Mouse (Mus musculus): Measurements from ENCODE around the gene Pnpo. TPM values are rescaled to one million over a fixed set of nuclear protein-coding genes. Genes with fewer than 3 reads are reported as not detected.

Pnpo gene
- polyA plus RNA-seq, 1 experiment from 2014 or later = 719 TPM

DNA sequence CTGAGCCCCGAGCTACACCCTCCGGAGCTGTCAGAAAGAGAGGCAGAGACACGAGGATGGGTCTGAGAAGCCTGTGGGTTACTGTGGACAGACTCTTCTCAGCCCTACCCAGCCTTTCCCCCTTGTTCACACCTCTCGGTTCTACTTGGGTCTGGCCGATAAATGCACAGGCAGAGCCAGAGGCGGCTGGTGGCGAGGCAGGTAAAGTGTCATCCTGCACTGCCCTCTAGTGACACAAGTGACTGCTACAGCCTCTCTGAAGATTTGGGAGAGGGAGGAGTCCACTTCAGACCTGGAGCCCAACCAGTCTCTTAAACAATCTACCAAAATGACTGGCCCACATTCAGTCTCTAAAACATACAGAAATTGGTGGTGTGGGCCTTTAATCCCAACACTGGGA lies 33.8 kb downstream of the Pnpo start:
- Histone ChIP-seq H3K9ac (ENCODE audit: low read depth, low read length) (no peak overlapping the region), H3K27ac (ENCODE audit: low read length) (no peak overlapping the region), H3K4me1 (ENCODE audit: control insufficient read depth, low read depth, low read length) (peaks cover 6% of the 10 kb centered on the region), H3K27me3 (ENCODE audit: control insufficient read depth, insufficient read depth, low read depth, low read length) (no peaks in the 10 kb centered on the region), H3K4me3 (ENCODE audit: low read depth, low read length) (no peak overlapping the region), H3K36me3 (ENCODE audit: control insufficient read depth, insufficient read depth) (peaks cover 10% of the 10 kb centered on the region), H3K4me2 (ENCODE audit: low read depth, low read length) (no peak overlapping the region), H3K9me3 (replicated peaks; ENCODE audit: control insufficient read depth, low read length) (no peaks in the 10 kb centered on the region)
- 32% methylated on average over 7 of the region's 7 CpGs for WGBS (ENCODE audit: insufficient replicate concordance)
- ATAC-seq (ENCODE audit: low read depth) = no peak

DNA sequence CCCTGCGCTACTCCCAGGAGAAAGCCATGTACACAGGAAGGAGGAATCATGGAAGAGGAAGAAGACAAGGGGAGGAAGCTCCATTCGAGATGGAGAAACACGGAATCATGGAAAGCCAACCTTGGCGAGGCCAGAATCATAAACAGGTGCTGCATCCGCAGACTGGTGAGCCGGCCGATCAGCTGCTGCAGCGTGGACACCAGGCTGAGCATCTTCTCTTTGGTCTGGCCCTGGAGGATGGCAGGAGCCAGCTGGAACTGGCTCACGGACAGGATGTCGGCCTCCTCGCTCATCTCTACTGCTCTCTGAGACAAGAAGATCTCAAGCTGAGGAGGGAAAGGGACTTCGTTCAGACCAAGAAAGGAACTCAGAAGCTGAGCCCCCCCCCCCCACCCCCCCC lies 35.2 kb downstream of the Pnpo start:
- no peak overlapping the region for H3K4me3 ChIP-seq (ENCODE audit: low read depth, low read length)
- 81% methylated on average over 12 of the region's 12 CpGs for WGBS (ENCODE audit: insufficient replicate concordance)
- no peaks in the 10 kb centered on the region for H3K9me3 ChIP-seq (replicated peaks; ENCODE audit: control insufficient read depth, low read length)
- no peak overlapping the region for H3K9ac ChIP-seq (ENCODE audit: low read depth, low read length)
- no peak overlapping the region for H3K27ac ChIP-seq (ENCODE audit: low read length)
- H3K27me3 ChIP-seq (ENCODE audit: control insufficient read depth, insufficient read depth, low read depth, low read length) = no peaks in the 10 kb centered on the region
- no peak overlapping the region for H3K4me2 ChIP-seq (ENCODE audit: low read depth, low read length)
- H3K36me3 ChIP-seq (ENCODE audit: control insufficient read depth, insufficient read depth) = peaks cover 10% of the 10 kb centered on the region
- H3K4me1 ChIP-seq (ENCODE audit: control insufficient read depth, low read depth, low read length) = peaks cover 2% of the 10 kb centered on the region
- no peak for ATAC-seq (ENCODE audit: low read depth)

DNA sequence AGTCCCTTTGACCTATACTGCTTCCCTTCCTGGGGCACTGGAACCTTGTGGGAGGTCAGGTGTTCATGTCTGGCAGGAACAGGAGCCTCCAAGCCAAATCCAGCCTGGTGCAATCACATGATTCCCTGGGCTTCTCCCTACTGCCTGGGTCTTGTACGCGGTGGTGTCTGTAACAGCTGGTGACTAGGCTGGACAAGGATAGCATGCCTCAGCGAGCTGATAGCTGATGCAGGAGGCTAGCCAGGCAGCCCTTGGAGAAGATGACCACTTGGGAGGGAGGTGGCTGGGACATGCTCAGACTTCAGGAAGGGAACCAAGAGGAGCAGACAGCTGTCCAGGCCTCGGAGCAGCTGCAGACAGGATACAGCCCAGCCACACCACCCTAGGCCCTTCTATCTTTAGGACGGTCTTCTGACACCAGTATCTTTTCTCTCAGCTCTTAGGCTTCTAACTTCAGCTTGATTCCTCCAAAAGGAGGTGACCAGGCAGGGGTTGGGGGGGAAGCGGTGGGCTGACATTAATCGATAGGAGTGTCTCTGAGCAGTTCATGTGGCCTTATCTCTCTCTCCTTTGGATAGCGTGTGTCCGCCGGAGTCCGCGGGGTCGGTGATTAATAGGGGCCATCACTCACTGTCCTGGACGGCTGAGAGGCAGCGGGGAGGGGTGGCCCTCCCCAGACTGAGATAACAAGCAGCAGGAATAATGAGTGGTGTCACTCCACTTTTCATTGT lies 37.2 kb downstream of the Pnpo start:
- Histone ChIP-seq H3K4me3 (ENCODE audit: low read depth, low read length) (no peak overlapping the region), H3K4me1 (ENCODE audit: control insufficient read depth, low read depth, low read length) (peaks cover 2% of the 10 kb centered on the region), H3K36me3 (ENCODE audit: control insufficient read depth, insufficient read depth) (peaks cover 10% of the 10 kb centered on the region), H3K27ac (ENCODE audit: low read length) (no peak overlapping the region), H3K4me2 (ENCODE audit: low read depth, low read length) (no peak overlapping the region), H3K27me3 (ENCODE audit: control insufficient read depth, insufficient read depth, low read depth, low read length) (no peaks in the 10 kb centered on the region; the same call in 1 of the 2 replicates), H3K9ac (ENCODE audit: low read depth, low read length) (no peak overlapping the region), H3K9me3 (replicated peaks; ENCODE audit: control insufficient read depth, low read length) (no peaks in the 10 kb centered on the region)
- ATAC-seq (ENCODE audit: low read depth) = no peak
- 36% methylated on average over 15 of the region's 15 CpGs for WGBS (ENCODE audit: insufficient replicate concordance)

DNA sequence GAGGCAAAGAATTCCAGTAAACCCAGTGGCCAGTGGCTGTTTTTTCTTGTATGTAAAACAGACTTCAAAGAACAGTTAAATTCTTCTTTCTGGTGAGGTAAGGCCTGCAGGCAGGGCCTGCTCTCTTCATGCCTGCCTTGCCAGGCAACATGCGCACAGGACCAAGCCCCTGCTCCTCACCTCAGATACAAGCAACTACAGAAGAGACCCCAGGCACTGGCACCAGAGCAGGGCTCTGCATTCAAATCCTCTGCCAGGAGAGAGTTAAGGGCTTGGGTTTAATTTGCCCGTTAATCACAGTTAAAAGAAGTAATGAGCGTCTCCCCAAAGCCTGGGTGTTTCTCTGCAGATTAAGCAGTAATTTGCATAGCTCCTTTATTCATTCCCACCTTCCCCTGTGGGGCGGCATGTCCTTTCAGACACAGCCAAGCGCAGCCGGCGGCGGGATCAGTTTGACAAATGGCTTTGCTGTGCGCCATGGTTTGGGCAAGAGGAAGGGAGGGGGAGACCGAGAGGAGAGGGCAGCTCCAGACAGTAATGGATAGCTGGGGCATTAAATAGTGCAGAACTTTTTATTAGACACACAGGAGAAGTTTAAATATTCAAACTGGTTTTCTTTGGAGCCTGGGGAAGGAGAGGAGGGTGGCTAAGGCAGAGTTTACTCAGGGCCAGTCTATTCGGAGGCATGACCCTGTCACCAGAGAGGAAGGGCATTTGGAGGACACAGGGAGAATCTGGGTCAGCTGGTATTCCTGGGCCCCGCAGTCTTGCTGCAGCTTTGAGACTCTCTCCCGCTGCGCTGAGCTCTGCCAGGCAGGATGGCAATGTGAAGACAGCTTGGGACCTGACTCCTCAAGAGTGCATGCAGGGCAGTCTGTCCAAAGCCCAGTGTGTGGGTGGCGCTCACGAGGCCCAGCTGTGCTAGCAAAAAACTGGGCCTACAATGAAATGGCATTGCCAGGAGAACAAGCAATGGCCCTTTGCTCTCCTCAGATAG lies 40.8 kb downstream of the Pnpo start:
- Histone ChIP-seq H3K4me3 (ENCODE audit: low read depth, low read length) (no peak overlapping the region), H3K36me3 (ENCODE audit: control insufficient read depth, insufficient read depth) (peaks cover 5% of the 10 kb centered on the region; the same call in 1 of the 2 replicates), H3K27me3 (ENCODE audit: control insufficient read depth, insufficient read depth, low read depth, low read length) (no peaks in the 10 kb centered on the region; the same call in 1 of the 2 replicates), H3K4me1 (ENCODE audit: control insufficient read depth, low read depth, low read length) (no peaks in the 10 kb centered on the region; the same call in none of the 2 replicates), H3K9ac (ENCODE audit: low read depth, low read length) (no peak overlapping the region), H3K27ac (ENCODE audit: low read length) (no peak overlapping the region), H3K9me3 (replicated peaks; ENCODE audit: control insufficient read depth, low read length) (no peaks in the 10 kb centered on the region), H3K4me2 (ENCODE audit: low read depth, low read length) (no peak overlapping the region)
- ATAC-seq (ENCODE audit: low read depth) = no peak
- 47% methylated on average over 16 of the region's 16 CpGs for WGBS (ENCODE audit: insufficient replicate concordance)

DNA sequence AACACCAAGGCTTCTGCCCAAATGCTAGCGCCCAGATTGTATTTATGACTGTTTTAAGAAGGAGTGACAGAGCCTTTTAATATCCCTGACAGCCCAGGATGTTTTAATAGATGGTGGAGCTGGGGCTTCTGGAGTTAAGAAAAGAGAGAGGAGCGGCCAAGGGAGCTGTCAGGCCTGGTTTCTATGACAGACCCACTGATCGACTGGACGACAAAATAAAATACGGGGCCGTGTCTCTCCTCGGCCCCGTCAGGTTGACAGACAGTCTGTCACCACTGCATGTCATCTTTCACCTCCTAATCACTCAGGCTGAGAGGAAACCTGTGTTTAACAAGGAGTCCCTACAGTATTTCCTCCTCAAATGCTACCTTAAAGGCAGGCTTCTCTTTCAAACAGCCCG lies 42.5 kb downstream of the Pnpo start:
- Histone ChIP-seq H3K4me1 (ENCODE audit: control insufficient read depth, low read depth, low read length) (no peaks in the 10 kb centered on the region), H3K4me2 (ENCODE audit: low read depth, low read length) (no peak overlapping the region), H3K9ac (ENCODE audit: low read depth, low read length) (no peak overlapping the region), H3K27ac (ENCODE audit: low read length) (no peak overlapping the region), H3K27me3 (ENCODE audit: control insufficient read depth, insufficient read depth, low read depth, low read length) (no peaks in the 10 kb centered on the region; the same call in 1 of the 2 replicates), H3K9me3 (replicated peaks; ENCODE audit: control insufficient read depth, low read length) (no peaks in the 10 kb centered on the region), H3K36me3 (ENCODE audit: control insufficient read depth, insufficient read depth) (no peaks in the 10 kb centered on the region), H3K4me3 (ENCODE audit: low read depth, low read length) (no peak overlapping the region)
- no peak for ATAC-seq (ENCODE audit: low read depth)
- WGBS (ENCODE audit: insufficient replicate concordance) = 78% methylated on average over 9 of the region's 9 CpGs

DNA sequence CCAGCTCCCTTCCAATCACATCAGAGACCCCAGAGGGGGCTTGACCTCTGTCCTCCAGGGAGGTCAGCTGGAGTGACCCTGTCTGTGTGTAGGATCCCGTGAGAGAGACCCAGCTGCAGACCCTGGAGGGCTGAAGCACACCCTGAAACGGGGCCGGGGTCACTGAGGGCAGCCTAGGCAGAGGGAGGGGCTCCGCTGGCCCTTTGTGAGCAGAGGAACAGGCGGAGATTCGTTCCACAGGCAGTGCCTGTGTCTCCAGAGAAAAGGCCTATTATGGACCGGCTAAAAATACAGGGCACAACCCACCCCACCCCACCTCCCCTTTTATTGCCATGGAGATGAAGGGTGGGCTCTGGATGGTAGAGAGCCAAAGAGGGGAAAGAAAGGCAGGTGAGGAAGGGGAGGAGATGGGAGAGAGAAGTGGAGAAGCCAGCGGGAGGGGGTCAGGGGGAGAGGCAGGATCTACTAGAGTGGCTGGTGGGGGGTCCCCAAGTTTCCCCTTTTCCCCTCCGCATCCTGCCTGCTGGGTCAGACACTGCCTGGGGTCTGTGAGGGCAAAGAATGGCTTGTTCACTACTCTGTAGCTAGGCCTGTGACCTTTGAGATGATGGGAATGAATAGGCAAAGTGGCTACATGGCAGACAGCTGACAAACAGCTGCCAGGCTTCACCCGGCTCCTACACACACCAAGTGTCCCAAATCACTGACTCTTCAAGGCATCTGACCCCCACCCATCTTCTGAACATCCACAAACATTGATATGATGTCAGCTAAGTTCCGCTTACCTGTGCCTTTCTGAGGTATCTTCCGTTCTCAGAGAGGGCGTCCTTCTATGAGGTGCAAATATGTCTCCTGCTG lies 44.1 kb downstream of the Pnpo start:
- Histone ChIP-seq H3K27ac (ENCODE audit: low read length) (no peak overlapping the region), H3K4me3 (ENCODE audit: low read depth, low read length) (no peak overlapping the region), H3K27me3 (ENCODE audit: control insufficient read depth, insufficient read depth, low read depth, low read length) (no peaks in the 10 kb centered on the region; the same call in 1 of the 2 replicates), H3K4me1 (ENCODE audit: control insufficient read depth, low read depth, low read length) (no peaks in the 10 kb centered on the region), H3K9ac (ENCODE audit: low read depth, low read length) (no peak overlapping the region), H3K36me3 (ENCODE audit: control insufficient read depth, insufficient read depth) (no peaks in the 10 kb centered on the region), H3K4me2 (ENCODE audit: low read depth, low read length) (no peak overlapping the region), H3K9me3 (replicated peaks; ENCODE audit: control insufficient read depth, low read length) (no peaks in the 10 kb centered on the region)
- 59% methylated on average over 13 of the region's 13 CpGs for WGBS (ENCODE audit: insufficient replicate concordance)
- ATAC-seq (ENCODE audit: low read depth) = no peak

DNA sequence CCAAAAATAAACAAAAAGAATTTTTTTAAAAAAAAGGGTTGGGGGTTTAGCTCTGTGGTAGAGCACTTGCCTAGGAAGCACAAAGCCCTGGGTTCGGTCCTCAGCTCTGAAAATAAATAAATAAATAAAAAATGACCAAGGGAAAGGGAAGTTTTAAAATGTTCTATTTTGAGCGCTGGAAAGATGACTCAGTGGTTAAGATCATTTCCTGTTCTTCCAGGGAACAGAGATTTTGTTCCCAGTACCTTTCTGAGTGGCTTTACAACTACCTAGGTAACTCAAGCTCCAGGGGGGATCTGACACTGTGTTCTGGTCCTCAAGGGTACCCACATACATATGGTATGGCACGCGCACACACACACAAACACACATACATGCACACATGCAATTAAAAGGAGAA lies 47.9 kb downstream of the Pnpo start:
- Histone ChIP-seq H3K36me3 (ENCODE audit: control insufficient read depth, insufficient read depth) (no peaks in the 10 kb centered on the region), H3K9me3 (replicated peaks; ENCODE audit: control insufficient read depth, low read length) (no peaks in the 10 kb centered on the region), H3K27ac (ENCODE audit: low read length) (no peak overlapping the region), H3K9ac (ENCODE audit: low read depth, low read length) (no peak overlapping the region), H3K4me1 (ENCODE audit: control insufficient read depth, low read depth, low read length) (no peaks in the 10 kb centered on the region), H3K27me3 (ENCODE audit: control insufficient read depth, insufficient read depth, low read depth, low read length) (no peaks in the 10 kb centered on the region), H3K4me3 (ENCODE audit: low read depth, low read length) (no peak overlapping the region), H3K4me2 (ENCODE audit: low read depth, low read length) (no peak overlapping the region)
- 52% methylated on average over 4 of the region's 4 CpGs for WGBS (ENCODE audit: insufficient replicate concordance)
- ATAC-seq (ENCODE audit: low read depth) = no peak

DNA sequence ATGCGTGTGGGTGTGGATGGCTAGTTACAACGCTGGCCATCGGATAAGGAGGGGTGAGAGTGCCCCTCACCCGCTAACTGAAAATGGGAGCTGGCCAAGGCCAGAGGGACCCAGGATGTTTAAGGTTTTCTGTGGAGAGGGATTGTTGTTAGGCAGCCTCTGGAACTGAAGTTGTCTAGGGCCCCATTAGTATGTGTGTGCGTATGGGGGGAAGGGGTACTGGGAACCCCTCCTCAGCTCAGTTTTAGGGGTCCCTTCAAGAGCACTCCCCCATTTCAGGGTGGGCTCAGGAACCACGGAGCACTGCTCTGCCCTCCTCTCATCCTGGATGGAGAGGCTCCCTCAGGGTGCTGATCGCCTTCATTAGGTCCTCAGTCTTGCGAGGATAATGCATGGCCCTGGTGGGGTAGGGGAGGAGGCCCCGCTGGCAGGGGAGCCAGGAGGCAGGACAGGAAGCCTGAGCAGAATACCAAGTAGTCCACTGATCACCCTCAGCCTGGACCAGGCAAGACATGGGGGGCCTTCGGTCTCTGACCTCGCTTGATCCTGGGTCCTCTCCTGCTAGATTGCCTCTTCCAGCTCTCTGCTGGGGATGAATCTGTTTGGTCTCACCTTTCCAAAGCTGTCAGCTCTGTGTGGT lies 50.5 kb downstream of the Pnpo start:
- H3K36me3 ChIP-seq (ENCODE audit: control insufficient read depth, insufficient read depth) = no peaks in the 10 kb centered on the region
- WGBS (ENCODE audit: insufficient replicate concordance) = 62% methylated on average over 11 of the region's 11 CpGs
- H3K27ac ChIP-seq (ENCODE audit: low read length) = no peak overlapping the region
- no peak overlapping the region for H3K9ac ChIP-seq (ENCODE audit: low read depth, low read length)
- H3K9me3 ChIP-seq (replicated peaks; ENCODE audit: control insufficient read depth, low read length) = no peaks in the 10 kb centered on the region
- no peak overlapping the region for H3K4me3 ChIP-seq (ENCODE audit: low read depth, low read length)
- H3K4me1 ChIP-seq (ENCODE audit: control insufficient read depth, low read depth, low read length) = no peaks in the 10 kb centered on the region
- ATAC-seq (ENCODE audit: low read depth) = no peak
- H3K4me2 ChIP-seq (ENCODE audit: low read depth, low read length) = no peak overlapping the region
- no peaks in the 10 kb centered on the region for H3K27me3 ChIP-seq (ENCODE audit: control insufficient read depth, insufficient read depth, low read depth, low read length)

Data from liver, embryonic 16.5 days (tissue).